Comparison of ENCODE assay signal across 14 mouse cellular contexts in genomic region chr2:3740256-3740655, GRCm38 (mm10).
DNase-seq lines count a peak whose midpoint lies in the region; ATAC-seq and TF ChIP-seq lines count a peak whose summit lies in the region.
"Had no signal": no experiment of that assay in that cellular context is flagged by ENCODE, and none has a peak within 500 bp of the region (broad histone marks: within the 10 kb centered on the region; RNA-seq: fewer than 3 reads in every experiment).

No protein-coding gene starts in this region.

- WGBS in forebrain, embryonic 10.5 days, result 88% methylated on average over 3 of the region's 3 CpGs
- WGBS in forebrain, postnatal 0 days, result 80% methylated on average over 3 of the region's 3 CpGs
- 44% methylated on average over 3 of the region's 3 CpGs for WGBS in spleen, adult 2 months

- DNase-seq in forebrain, embryonic 10.5 days (ENCODE audit: extremely low spot score, low spot score), result no peak
- DNase-seq in forebrain, postnatal 0 days, result no peak
- no peak for DNase-seq in spleen, adult 2 months (ENCODE audit: low read depth in 1 of 2, low spot score in 2 of 2)
- no peak for DNase-seq in spleen, postnatal 36 days (ENCODE audit: low spot score in 2 of 2)
- DNase-seq in induced T-regulatory cell, adult 2 months (ENCODE audit: low read depth), result peak; percentile 54
- no peak for DNase-seq in frontal cortex, postnatal 25 days (ENCODE audit: low spot score in 2 of 2)
- no peak for DNase-seq in c-Kit-positive CD71-positive TER-119-positive erythroid progenitor cells, embryonic 14.5 days (ENCODE audit: low spot score)
- DNase-seq in urinary bladder, postnatal 10 days (ENCODE audit: low spot score), result no peak
- DNase-seq: adrenal gland, postnatal 36 days; gastrocnemius, postnatal 10 days had no signal

- H3K36me3 ChIP-seq in forebrain, embryonic 10.5 days (replicated peaks), result peaks cover 2% of the 10 kb centered on the region
- no peaks in the 10 kb centered on the region for H3K36me3 ChIP-seq in forebrain, postnatal 0 days (ENCODE audit: insufficient read depth)
- H3K36me3 ChIP-seq in spleen, adult 2 months (ENCODE audit: control insufficient read depth, insufficient read depth, low read length), result peaks cover 1% of the 10 kb centered on the region; the same call in 1 of the 2 replicates
- H3K36me3 ChIP-seq: intestine, embryonic 15.5 days; liver, embryonic 12.5 days had no signal

- no peak for ATAC-seq in forebrain, postnatal 0 days
- ATAC-seq: liver, embryonic 12.5 days had no signal

- TF ChIP-seq CTCF in forebrain, postnatal 0 days (IDR thresholded peaks at IDR 0.05; ENCODE audit: low read depth), result no peak
- TF ChIP-seq CTCF in spleen, adult 2 months (IDR thresholded peaks at IDR 0.05; ENCODE audit: extremely low read depth, insufficient read depth, insufficient read length, insufficient replicate concordance), result no peak

- H3K9me3 ChIP-seq in forebrain, embryonic 10.5 days, result no peaks in the 10 kb centered on the region
- no peaks in the 10 kb centered on the region for H3K9me3 ChIP-seq in forebrain, postnatal 0 days (ENCODE audit: low read length)
- H3K9me3 ChIP-seq: intestine, embryonic 15.5 days; liver, embryonic 12.5 days had no signal

- H3K4me1 ChIP-seq in forebrain, embryonic 10.5 days, result peaks cover 57% of the 10 kb centered on the region
- peaks cover 11% of the 10 kb centered on the region for H3K4me1 ChIP-seq in forebrain, postnatal 0 days (ENCODE audit: insufficient read depth)
- H3K4me1 ChIP-seq in spleen, adult 2 months (ENCODE audit: control insufficient read depth, insufficient read depth, insufficient read length), result peaks cover 34% of the 10 kb centered on the region; the same call in 1 of the 2 replicates

- TF ChIP-seq POLR2A in spleen, adult 2 months (IDR thresholded peaks at IDR 0.05; ENCODE audit: low read depth, low read length), result no peak

- 0 out of 2 replicates have a peak overlapping the region, but pooled peaks have one; percentile 35 for H3K27ac ChIP-seq in forebrain, embryonic 10.5 days
- no peak overlapping the region for H3K27ac ChIP-seq in forebrain, postnatal 0 days (ENCODE audit: low read depth, low read length)
- peak overlapping the region; percentile 47 for H3K27ac ChIP-seq in spleen, adult 2 months (ENCODE audit: insufficient read depth, low read length)
- H3K27ac ChIP-seq: intestine, embryonic 15.5 days; kidney, postnatal 0 days; liver, embryonic 12.5 days had no signal

- H3K4me2 ChIP-seq in forebrain, postnatal 0 days (ENCODE audit: low read depth), result no peak overlapping the region
- H3K4me2 ChIP-seq: intestine, embryonic 15.5 days; liver, embryonic 12.5 days; midbrain, embryonic 11.5 days had no signal

- H3K9ac ChIP-seq in forebrain, postnatal 0 days, result no peak overlapping the region
- H3K9ac ChIP-seq: intestine, embryonic 15.5 days; liver, embryonic 12.5 days had no signal

- no peak overlapping the region for H3K4me3 ChIP-seq in forebrain, embryonic 10.5 days
- H3K4me3 ChIP-seq in forebrain, postnatal 0 days (ENCODE audit: low read depth, low read length), result no peak overlapping the region
- no peak overlapping the region for H3K4me3 ChIP-seq in spleen, adult 2 months (ENCODE audit: extremely low read depth, insufficient read depth, insufficient read length)
- H3K4me3 ChIP-seq: intestine, embryonic 15.5 days; liver, embryonic 12.5 days had no signal

- H3K27me3 ChIP-seq in forebrain, embryonic 10.5 days (ENCODE audit: poor library complexity, severe bottlenecking), result no peaks in the 10 kb centered on the region
- H3K27me3 ChIP-seq in forebrain, postnatal 0 days (ENCODE audit: insufficient read depth, low read length), result no peaks in the 10 kb centered on the region
- H3K27me3 ChIP-seq in spleen, adult 2 months (ENCODE audit: control insufficient read depth, insufficient read depth, low read length), result no peaks in the 10 kb centered on the region
- H3K27me3 ChIP-seq: intestine, embryonic 15.5 days; liver, embryonic 12.5 days had no signal
